24 mouse cellular contexts compared by ENCODE assay signal in the genomic region with DNA sequence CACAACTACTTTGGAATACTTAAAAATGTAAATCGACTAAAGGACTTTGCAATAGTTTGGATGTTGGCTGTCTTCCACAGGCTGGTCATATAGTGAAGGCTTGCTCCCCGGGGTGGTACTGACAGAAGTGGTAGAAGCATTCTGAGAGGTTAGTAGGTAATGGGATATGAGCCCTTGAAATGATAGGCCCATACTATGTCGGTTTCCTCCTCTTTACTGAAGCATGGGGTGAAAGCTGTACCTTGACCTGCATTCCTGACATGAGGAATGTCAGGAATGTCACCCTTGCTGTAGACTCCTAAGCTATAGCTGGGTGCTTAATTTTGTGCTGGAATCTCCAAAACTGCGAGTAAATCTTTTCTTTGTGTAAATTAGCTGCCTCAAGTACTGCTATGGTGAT. TPM values are rescaled to one million over a fixed set of nuclear protein-coding genes. Genes with fewer than 3 reads are reported as not detected.
DNase-seq lines count a peak whose midpoint lies in the region; ATAC-seq and TF ChIP-seq lines count a peak whose summit lies in the region.
"Had no signal": no experiment of that assay in that cellular context is flagged by ENCODE, and none has a peak within 500 bp of the region (broad histone marks: within the 10 kb centered on the region; RNA-seq: fewer than 3 reads in every experiment).

No protein-coding gene starts in this region.

- H3K9me3 ChIP-seq in kidney, embryonic 15.5 days (replicated peaks), result no peaks in the 10 kb centered on the region
- H3K9me3 ChIP-seq in lung, embryonic 14.5 days (ENCODE audit: low read depth, low read length), result no peaks in the 10 kb centered on the region
- H3K9me3 ChIP-seq: forebrain, embryonic 15.5 days; heart, embryonic 13.5 days; hindbrain, embryonic 12.5 days; limb, embryonic 12.5 days; megakaryocyte, embryonic 14.5 days had no signal

- CTCF ChIA-PET in Patski (lab: Charles Lee), result no interaction called here

- DNase-seq in kidney, adult 11 months, result no peak
- DNase-seq in lung, embryonic 14.5 days, result peak; percentile 34
- no peak for DNase-seq in lung, postnatal 36 days
- DNase-seq in Patski (ENCODE audit: low read depth, low spot score), result no peak
- DNase-seq in mesoderm, embryonic 11.5 days (ENCODE audit: low read depth, low spot score), result peak; percentile 58
- no peak for DNase-seq in embryo, embryonic 10.5 days (ENCODE audit: low spot score)
- DNase-seq in Muller cell, postnatal 12 days (ENCODE audit: inconsistent ontology term), result no peak
- DNase-seq: adrenal gland, postnatal 14 days; cerebellum, adult 8-10 months; cerebellum, postnatal 36 days; gastrocnemius, postnatal 14 days; heart, adult 18-20 months; heart, postnatal 14 days; kidney, postnatal 25 days; lung, adult 2 months; midbrain, embryonic 14.5 days had no signal

- H3K4me3 ChIP-seq in kidney, embryonic 15.5 days (replicated peaks), result no peak overlapping the region
- H3K4me3 ChIP-seq in lung, embryonic 14.5 days (ENCODE audit: low read depth, low read length), result no peak overlapping the region
- H3K4me3 ChIP-seq: forebrain, embryonic 15.5 days; heart, embryonic 13.5 days; hindbrain, embryonic 12.5 days; limb, embryonic 12.5 days; megakaryocyte, embryonic 14.5 days had no signal

- no peak overlapping the region for H3K9ac ChIP-seq in kidney, embryonic 15.5 days
- no peak overlapping the region for H3K9ac ChIP-seq in lung, embryonic 14.5 days
- H3K9ac ChIP-seq: forebrain, embryonic 15.5 days; heart, embryonic 13.5 days; hindbrain, embryonic 12.5 days; limb, embryonic 12.5 days had no signal

- H3K4me2 ChIP-seq in kidney, embryonic 15.5 days, result no peak overlapping the region
- H3K4me2 ChIP-seq in lung, embryonic 14.5 days, result no peak overlapping the region
- H3K4me2 ChIP-seq: forebrain, embryonic 15.5 days; heart, embryonic 13.5 days; hindbrain, embryonic 12.5 days; limb, embryonic 12.5 days; liver, embryonic 11.5 days had no signal

- TF ChIP-seq CTCF in lung, embryonic 14.5 days (IDR thresholded peaks at IDR 0.05; ENCODE audit: low read depth), result no peak
- TF ChIP-seq CTCF in Patski (IDR thresholded peaks at IDR 0.05), result no peak

- no peak overlapping the region for H3K27ac ChIP-seq in kidney, embryonic 15.5 days
- H3K27ac ChIP-seq in lung, embryonic 14.5 days (ENCODE audit: low read depth), result no peak overlapping the region
- H3K27ac ChIP-seq: forebrain, embryonic 15.5 days; heart, embryonic 13.5 days; hindbrain, embryonic 12.5 days; limb, embryonic 12.5 days had no signal

- POLR2A ChIA-PET in Patski (lab: Charles Lee), result no interaction called here

- WGBS in kidney, embryonic 15.5 days, result 59% methylated on average over 4 of the region's 4 CpGs
- WGBS in lung, embryonic 14.5 days, result 44% methylated on average over 4 of the region's 4 CpGs

- ATAC-seq in kidney, embryonic 15.5 days (replicated peaks; ENCODE audit: low FRiP score), result peak; percentile 86
- peak; percentile 70; the same call in 1 of the 2 replicates for ATAC-seq in lung, embryonic 14.5 days (ENCODE audit: insufficient read depth)
- peak; percentile 47 for ATAC-seq in Patski
- ATAC-seq: CD4-positive, CD25-positive, alpha-beta regulatory T cell, adult 4 months; forebrain, embryonic 15.5 days had no signal

- in situ Hi-C loops in Patski (cut with MboI; ENCODE audit: low pct_unique_long_range_greater_than_20kb), result no loop called here

- H3K36me3 ChIP-seq in kidney, embryonic 15.5 days, result no peaks in the 10 kb centered on the region
- no peaks in the 10 kb centered on the region for H3K36me3 ChIP-seq in lung, embryonic 14.5 days (ENCODE audit: insufficient read depth)
- H3K36me3 ChIP-seq: forebrain, embryonic 15.5 days; heart, embryonic 13.5 days; hindbrain, embryonic 12.5 days; limb, embryonic 12.5 days had no signal

- H3K27me3 ChIP-seq in kidney, embryonic 15.5 days, result no peaks in the 10 kb centered on the region
- H3K27me3 ChIP-seq in lung, embryonic 14.5 days (ENCODE audit: insufficient read depth, low read length), result no peaks in the 10 kb centered on the region
- H3K27me3 ChIP-seq in Patski, result peaks cover 3% of the 10 kb centered on the region
- H3K27me3 ChIP-seq: forebrain, embryonic 15.5 days; heart, embryonic 13.5 days; hindbrain, embryonic 12.5 days; limb, embryonic 12.5 days; megakaryocyte, embryonic 14.5 days had no signal

- no peaks in the 10 kb centered on the region for H3K4me1 ChIP-seq in kidney, embryonic 15.5 days
- H3K4me1 ChIP-seq in lung, embryonic 14.5 days (ENCODE audit: insufficient read depth), result no peaks in the 10 kb centered on the region

RNA-seq across cellular contexts. Expression of a gene that starts 14.1 kb away (rescaled TPM):
- polyA plus RNA-seq in kidney, embryonic 15.5 days (2015; fragmentation: Nextera tagmentation; extraction: Ambion mirVana), result 78.3 and 84.1 TPM in 2 replicates
- polyA plus RNA-seq in lung, embryonic 14.5 days (2014; fragmentation: Nextera tagmentation; extraction: Ambion mirVana), result 96.3 and 104 TPM in 2 replicates
- 68.6 TPM for polyA plus RNA-seq in Patski (2021)

Comparison
In these comparisons a context has a peak if more than half of its experiments do, and no peak if none do; other contexts are left out.
1. DNase-seq: peak in lung, embryonic 14.5 days (single experiment) and mesoderm, embryonic 11.5 days (single experiment); none in kidney, adult 11 months (single experiment), lung, postnatal 36 days (single experiment), Patski (single experiment), embryo, embryonic 10.5 days (single experiment) and Muller cell, postnatal 12 days (single experiment).
2. Peak in every context shown above with its lines, with median percentiles within 50 percentile points of each other: ATAC-seq.